Mouse (Mus musculus): ENCODE data around the gene Trappc4. TPM values are rescaled to one million over a fixed set of nuclear protein-coding genes. Genes with fewer than 3 reads are reported as not detected.
"Not testable (repeated sequence)": the region's sequence is repeated elsewhere in the genome, so short reads cannot be mapped to it uniquely, and the experiment has no call there.

Trappc4 gene
- total RNA-seq, 2 experiments from 2014 or later = 67.0 to 69.5 TPM

- no peak for DNase-seq (ENCODE audit: low spot score in 2 of 2)
- intact Hi-C loops (cut with DNase I) = no loop called here
These were observed 34.0 kb downstream of the Trappc4 start for GRCm38 (mm10) chr9:44373386-44373785.

- intact Hi-C loops (cut with DNase I) = no loop called here
- DNase-seq (ENCODE audit: low spot score in 2 of 2) = no peak
These were observed 42.9 kb downstream of the Trappc4 start for GRCm38 (mm10) chr9:44364480-44364879.

GRCm38 (mm10) chr9:44361931-44362330 lies 45.5 kb downstream of the Trappc4 start:
- intact Hi-C loops (cut with DNase I); DNase-seq (ENCODE audit: low spot score in 2 of 2): not testable (repeated sequence)

GRCm38 (mm10) chr9:44361190-44361917 lies 46.0 kb downstream of the Trappc4 start, which contains the start of gene Vps11:
TSS of gene Vps11 (minus strand) at chr9:44361670.
- DNase-seq (ENCODE audit: low spot score in 2 of 2) = peak; percentile 91 to 94
- intact Hi-C loops (cut with DNase I) = no loop called here

- no peak for DNase-seq (ENCODE audit: low spot score in 2 of 2)
- intact Hi-C loops (cut with DNase I) = no loop called here
These were observed 50.2 kb downstream of the Trappc4 start for GRCm38 (mm10) chr9:44357207-44357606.

Small RNA genes within 50 kb of the gene (microRNA-seq; reads per million reads assigned to microRNA genes)
- gene Mir7085 = 0.76 reads per million

Other genes starting within 250 kb of the Trappc4 start
- 10 to 100 TPM; 45.2 to 65.1 TPM for gene Cbl, start 173.6 kb downstream of the Trappc4 start, total RNA-seq (2021)
- 1 to 10 TPM; 1.3 to 2.7 TPM for gene Ccdc153, start 166.9 kb downstream of the Trappc4 start, total RNA-seq (2021)
- under 1 TPM; 0.57 to 0.82 TPM for gene Pdzd3, start 156.1 kb downstream of the Trappc4 start, total RNA-seq (2021)
- gene Nlrx1, start 139.0 kb downstream of the Trappc4 start, total RNA-seq (2021) = 10 to 100 TPM; 12.1 to 14.1 TPM
- gene Abcg4, start 119.0 kb downstream of the Trappc4 start, total RNA-seq (2021) = 10 to 100 TPM; 56.6 to 65.0 TPM
- gene Hinfp, start 101.9 kb downstream of the Trappc4 start, total RNA-seq (2021) = 10 to 100 TPM; 24.4 to 31.8 TPM
- gene C2cd2l, start 87.3 kb downstream of the Trappc4 start, total RNA-seq (2021) = 100 to 1,000 TPM; 213 to 219 TPM
- gene Dpagt1, start 81.6 kb downstream of the Trappc4 start, total RNA-seq (2021) = 10 to 100 TPM; 12.3 to 15.8 TPM
- gene H2afx, start 72.9 kb downstream of the Trappc4 start, total RNA-seq (2021) = 10 to 100 TPM; 53.2 to 62.5 TPM
- 10 to 100 TPM; 17.9 to 18.0 TPM for gene Hmbs, start 63.4 kb downstream of the Trappc4 start, total RNA-seq (2021)
- 10 to 100 TPM; 52.5 to 55.5 TPM for gene Vps11, start 45.9 kb downstream of the Trappc4 start, total RNA-seq (2021)
- gene Hyou1, start 28.1 kb downstream of the Trappc4 start, total RNA-seq (2021) = 100 to 1,000 TPM; 113 to 146 TPM
- gene Slc37a4, start 10.7 kb downstream of the Trappc4 start, total RNA-seq (2021) = 10 to 100 TPM; 27.6 to 33.4 TPM
- 100 to 1,000 TPM; 631 to 695 TPM for gene Rps25, start 461 bp downstream of the Trappc4 start, total RNA-seq (2021)
- 10 to 100 TPM; 17.6 to 20.7 TPM for gene Ccdc84, start 11.0 kb upstream of the Trappc4 start, total RNA-seq (2021)
- not detected for gene Foxr1, start 33.5 kb upstream of the Trappc4 start, total RNA-seq (2021)
- not detected for gene Upk2, start 47.4 kb upstream of the Trappc4 start, total RNA-seq (2021)
- gene Bcl9l, start 75.2 kb upstream of the Trappc4 start, total RNA-seq (2021) = 10 to 100 TPM; 58.1 to 70.0 TPM
- gene Cxcr5, start 154.3 kb upstream of the Trappc4 start, total RNA-seq (2021) = not detected
- 100 to 1,000 TPM; 128 to 140 TPM for gene Ddx6, start 197.3 kb upstream of the Trappc4 start, total RNA-seq (2021)

All from left cerebral cortex, postnatal 36 days (tissue).